Mouse (Mus musculus) cerebellum, adult 18-20 months (tissue): ENCODE measurements around the gene Adcy5.
A peak's percentile ranks its signal among the peaks of the same experiment; 100 is the strongest.

Experiments used
- DNase-seq, 2 experiments: peaks; one replicate each; pipeline ENCODE4 v3.0.0; 2021

Gene Adcy5

DNA sequence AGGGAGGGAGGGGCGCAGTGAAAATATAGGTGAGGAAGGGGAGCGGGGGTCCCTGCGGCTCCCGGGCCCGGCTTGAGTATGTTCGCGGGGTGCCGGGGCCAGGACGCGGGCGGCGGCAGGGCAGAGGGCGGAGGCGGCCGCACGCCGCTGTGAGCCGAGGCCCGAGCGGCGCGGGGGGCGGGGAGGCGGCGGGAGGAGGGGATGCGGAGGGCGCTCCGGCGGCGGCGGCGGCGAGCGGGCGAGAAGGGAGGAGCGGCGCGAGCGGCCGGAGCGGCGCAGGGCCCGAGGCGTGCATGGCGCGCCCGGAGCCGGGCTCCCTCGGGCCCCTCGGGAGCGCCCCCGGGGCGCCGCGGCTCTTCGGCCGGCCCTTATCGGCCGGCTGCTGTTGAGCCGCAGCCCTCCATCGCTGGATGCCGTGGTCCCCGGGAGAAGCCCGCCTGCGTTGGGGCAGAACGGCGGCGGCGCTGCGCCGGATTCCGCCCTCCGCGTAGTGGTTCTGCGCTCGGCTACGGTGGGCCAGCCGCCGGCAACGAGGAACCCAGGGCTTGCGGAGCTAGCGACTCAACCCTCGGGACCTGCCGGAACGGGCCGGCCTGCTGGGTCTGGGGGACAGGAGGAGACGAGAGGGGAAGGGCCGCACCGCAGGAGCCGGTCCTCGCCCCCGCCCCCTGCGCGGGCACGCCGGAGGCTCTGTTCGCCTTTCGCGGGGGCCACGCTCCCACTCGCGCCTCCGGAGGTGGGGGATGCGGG is at the start of gene Adcy5:
TSS of gene Adcy5 (plus strand) at position 237 of the 750 bp plus-strand sequence.
- DNase-seq: peak; percentile 45 to 60

DNA sequence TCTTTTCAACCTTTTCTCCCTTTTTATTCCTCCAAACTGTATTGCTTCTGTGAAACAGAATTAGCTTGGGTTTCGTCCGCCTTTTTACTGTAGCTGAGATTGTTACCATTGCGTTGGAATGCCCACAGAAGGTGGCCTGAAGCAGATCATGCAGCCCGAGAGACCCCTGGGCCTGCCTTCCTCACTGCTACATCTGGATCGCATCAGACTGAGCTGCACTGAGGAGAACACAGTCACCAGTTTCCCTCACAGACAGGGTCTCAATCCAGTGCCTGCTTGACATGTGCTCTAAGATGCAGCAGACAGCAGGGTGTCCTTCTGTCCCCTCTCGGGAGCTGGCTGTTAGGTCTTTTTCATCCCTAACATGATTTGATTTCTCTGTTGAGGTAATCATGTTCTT is 46.7 kb upstream of the Adcy5 start:
- no peak for DNase-seq

DNA sequence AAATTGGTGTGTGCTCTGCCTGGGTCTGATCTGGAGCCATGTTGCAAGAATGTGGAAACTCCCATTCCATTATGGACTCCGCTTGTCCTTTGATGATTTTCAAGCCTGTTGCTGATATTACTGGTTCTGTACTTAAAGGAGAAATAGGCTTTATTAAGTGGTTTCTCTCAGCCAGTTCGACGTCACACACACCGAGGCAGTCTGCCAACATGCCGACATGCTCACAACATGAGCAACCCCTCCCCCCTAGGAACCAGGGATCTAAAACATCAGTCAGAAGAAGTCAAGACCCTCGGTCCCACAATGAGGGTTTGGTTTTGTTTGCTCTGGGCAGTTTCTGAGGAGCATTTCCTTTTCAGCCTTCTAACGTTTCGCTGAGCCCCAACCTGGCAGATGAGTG is 45.5 kb upstream of the Adcy5 start:
- DNase-seq: no peak

DNA sequence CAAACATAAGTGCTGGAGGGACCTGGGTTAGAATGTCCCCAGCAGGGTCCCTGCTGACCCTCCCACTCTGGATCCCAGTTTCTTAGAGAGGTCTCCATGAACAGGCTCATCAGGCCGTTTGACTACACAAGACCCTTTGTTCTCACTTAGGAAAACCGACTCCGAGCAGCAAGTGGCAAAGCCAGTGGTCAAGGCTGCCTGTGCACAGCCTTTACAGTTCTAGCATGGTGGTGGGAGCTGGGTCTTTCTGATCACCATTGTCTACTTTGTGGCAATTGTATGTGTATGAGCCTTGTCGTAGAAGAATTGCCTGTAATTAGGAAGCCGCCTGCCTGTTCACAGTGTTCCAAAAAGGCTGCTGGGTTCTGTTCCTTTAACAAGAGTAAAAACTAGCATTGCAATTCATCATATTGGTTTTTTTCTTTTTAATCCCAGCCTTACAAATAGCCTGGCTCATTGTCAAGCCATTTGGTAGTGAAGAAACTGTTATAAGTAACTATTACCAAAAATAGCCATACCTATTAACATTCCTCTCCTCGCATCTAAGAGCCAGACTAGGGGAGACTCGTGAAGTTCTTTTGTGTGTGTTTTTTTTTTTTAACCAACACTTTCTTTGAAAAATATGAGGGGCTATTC is 44.9 kb upstream of the Adcy5 start:
- no peak for DNase-seq

DNA sequence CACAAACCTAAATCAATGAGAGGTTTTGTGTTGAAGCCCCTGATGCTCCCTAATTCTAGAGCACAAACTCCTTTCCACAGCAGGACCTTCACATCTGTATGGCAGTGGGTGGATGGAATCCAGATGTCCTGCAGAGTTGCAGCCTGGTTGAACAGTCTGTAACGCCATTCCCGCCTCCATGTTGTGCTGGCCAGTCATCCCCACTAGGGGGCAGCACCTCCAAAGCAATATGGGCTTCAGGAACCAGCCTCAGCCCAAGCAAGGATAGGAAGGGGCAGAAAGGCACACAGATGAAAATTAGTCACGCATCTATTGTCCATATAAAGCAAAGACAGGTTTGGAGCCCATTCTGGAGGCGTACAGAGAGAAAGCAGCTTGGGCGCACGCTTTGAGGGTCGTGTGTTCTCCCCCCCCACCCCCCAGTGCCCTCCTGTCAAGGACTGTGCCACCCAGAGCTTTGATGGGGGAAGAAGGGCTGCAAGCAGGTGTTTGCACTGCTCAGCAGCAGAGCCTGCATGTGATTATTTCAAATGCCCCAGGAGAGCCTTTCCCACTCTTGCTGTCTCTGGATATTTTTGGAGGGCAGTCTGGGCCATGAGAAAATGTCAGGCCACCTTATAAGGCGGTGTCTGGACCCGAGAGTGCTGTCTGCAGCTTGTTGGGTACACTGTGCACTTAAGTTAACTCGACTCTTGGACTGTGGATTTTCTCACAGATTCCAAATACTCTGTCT is 44.1 kb upstream of the Adcy5 start:
- DNase-seq: peak; percentile 73 to 87

DNA sequence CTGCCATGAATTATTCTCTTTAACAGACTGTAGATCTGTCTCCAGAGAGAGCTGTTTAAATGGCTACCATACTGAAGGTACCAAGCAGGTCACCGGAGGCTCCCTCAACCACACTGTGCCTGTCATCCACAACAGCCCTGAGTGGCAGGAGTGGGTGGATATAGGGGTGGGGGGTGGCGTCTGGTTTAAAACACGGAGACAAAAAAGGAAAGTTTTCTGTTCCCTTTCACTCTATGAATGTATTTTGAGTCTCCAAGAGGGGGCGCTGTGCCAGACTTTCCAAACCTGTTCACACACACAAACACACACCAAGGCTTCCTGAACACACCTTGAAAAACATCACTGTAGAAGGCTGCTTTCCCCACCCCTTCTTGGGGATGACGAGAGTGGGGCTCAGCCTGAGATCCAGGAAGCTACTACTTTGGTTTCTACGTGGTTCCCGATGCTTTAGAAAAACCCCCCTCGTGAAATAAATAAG is 43.5 kb upstream of the Adcy5 start:
- peak; percentile 15 to 28 for DNase-seq

DNA sequence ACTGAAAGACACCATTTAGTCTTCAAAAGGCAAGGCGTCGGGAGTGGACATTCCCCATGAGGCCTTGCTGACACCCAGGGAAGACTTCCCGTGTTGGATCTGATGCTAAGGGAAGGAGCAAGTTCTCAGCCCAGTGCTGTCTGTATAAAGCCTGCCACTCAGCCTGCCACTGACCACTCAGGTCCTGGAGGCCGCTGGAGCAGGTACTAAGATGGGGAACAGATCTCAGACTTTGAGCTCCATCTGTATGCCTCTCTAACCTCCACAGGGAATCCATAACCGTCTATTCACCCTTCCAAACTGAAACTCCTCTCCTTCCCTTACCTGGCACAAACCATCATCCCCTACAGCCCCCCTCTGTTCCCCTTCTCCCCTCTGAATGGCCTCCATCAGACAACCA is 41.2 kb upstream of the Adcy5 start:
- no peak for DNase-seq

DNA sequence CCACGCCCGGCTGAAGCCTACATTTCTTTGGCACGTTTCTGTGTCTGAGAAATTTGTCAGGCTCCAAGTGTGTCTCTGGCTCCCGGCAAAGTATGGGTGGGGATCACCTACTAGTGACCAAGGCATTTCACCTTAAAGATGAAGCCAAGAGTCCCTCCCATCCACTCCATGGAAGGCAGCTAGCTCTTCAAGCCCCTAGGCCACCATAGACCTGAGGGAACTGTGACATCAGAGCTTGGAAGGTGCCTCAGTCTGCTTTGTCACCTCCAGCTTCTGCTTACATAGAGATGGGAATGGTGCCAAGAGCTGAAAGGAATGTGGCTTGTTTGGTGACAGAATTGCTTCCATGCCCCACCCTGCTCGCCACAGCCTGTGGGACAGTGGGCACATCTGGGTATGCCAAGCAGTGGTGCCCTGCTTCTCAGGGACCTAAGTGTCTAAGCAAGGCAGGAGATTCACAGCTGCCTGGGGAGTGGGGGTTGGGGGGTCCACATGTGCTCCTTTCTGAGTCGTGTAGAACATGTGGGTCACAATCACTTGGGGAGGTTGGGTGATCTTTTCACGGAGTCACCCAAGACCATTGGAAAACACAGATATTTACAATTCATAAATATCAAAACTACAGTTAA is 38.2 kb upstream of the Adcy5 start:
- no peak for DNase-seq

DNA sequence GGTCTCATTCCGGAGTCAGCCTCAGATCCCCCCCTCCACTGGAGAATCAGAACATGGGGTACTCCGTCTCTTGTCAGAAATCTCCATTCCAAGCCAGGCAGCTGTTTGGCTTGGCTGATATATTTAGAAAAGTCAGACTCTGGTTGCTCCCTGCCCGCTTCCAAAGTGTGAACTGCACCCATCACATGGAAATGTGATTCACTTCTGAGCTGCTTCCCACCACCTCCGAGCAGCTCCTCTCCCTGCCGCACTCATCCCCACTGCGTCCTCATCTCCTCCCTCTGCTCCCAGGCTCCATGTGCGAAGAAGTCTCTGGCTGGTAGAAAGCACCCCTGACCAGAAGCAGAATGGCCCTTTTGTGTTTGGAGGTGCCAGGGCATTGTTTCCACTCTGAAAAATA is 37.2 kb upstream of the Adcy5 start:
- no peak for DNase-seq

DNA sequence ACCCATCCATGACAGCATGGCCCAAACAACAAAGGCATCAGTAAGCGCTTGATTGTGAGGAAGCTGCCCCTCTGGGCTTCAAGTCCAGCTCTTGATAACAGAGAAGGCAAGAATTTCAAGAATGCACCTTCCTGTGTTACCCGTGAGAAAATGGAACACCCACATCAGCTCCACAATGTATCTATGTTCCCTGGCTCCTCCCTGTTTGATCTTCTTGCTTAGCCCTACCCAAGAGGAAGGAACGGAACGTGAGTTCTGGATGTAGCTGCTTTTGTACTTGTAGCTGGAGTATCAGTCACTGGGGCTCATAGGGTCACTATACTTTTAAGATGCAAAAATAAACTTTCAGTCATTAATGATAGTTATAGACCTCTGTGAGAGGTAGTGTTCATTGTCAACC is 34.1 kb upstream of the Adcy5 start:
- no peak for DNase-seq

DNA sequence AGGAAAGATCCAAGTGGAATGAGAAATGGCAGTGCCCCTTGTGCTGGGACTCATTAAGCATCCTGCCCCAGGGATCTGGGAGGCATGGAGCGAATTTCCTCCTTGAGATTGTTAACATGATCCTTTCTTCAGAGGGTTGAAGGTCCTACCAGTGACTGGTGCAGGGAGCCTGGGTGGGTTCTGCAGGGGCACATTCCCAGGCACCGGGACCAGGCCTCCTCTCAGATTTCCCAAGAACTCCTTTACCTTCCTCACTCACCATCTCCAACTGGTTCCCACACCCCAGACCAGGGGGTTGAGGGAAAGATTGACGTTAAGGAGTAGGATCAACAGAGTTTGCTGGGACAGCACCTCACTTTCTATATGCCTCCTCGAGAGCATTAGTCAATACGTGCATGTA is 27.4 kb upstream of the Adcy5 start:
- DNase-seq: no peak

DNA sequence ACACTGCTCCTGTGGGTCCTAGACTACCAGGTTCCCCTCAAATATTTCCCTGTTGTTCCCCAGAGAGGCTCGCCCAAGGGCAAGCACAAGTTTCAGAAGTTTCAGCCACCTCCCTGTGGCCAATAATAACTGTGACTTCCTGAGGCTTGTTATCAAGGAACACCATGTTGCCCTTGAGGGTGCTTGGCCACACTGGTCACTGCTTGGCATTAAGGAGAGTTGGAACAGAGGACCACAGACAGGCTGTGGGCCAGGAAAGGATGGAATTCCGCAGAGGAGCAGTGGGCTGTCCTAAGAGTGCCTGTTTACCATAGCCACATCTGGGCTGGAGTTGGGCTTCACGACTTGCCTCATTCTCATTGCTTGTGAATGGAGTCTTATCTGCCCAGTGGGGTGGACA is 24.5 kb upstream of the Adcy5 start:
- DNase-seq: no peak

DNA sequence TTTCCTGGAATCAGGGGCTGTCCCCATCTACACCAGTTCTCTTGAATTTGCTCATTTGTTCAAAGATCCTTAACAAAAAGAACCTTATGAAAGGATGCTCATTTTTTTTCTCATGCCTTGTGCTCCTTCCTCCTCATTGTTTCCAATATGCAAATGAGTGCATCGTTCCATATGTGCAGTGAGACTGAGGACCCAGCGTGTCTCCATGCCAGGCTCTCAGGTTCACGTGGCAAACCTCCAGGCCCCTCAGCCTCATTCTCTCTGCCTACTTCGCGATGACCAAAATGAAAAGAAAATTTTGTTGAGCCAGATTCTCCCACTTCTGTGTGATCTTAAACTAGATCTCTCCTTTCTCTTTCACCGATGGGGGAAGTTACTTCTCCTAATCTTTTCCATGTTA is 15.3 kb upstream of the Adcy5 start:
- peak in 1 of 2 experiments; percentile 9 for DNase-seq

DNA sequence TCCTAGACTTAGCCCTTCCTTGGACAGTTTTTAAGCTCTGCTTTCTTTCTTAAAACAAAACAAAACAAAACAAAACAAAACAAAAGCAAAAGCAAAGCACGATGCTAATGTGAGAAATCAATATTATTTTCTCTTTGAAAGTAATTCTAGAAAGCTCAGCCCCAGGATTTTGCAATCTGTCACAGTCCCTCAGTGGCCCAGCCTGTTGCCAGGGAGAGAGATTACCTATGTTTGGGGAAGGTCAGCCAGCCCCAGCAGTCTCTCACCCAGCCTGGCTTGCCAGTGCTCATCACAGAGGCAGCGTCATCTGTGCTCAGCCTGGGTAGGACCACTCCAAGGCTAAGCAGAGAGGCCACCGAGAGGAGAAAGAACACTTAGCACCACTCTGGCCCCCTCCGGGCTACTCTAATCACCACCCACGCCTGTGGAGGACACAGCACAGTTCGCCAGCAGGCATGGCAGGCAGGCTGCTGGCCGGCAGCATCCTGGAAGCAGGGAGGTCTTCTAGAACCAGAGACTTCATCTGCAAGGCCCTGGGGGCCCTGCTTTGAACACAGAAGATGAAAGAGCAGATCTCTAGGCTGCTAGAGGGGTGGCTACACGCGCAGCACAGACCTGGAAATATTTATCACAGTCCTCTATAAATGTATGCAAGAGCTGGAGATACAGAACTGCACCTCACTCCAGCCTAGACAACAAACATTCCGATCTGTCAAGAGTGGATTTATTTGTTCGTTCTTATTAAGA is 14.6 kb upstream of the Adcy5 start:
- DNase-seq: peak; percentile 32 to 39

DNA sequence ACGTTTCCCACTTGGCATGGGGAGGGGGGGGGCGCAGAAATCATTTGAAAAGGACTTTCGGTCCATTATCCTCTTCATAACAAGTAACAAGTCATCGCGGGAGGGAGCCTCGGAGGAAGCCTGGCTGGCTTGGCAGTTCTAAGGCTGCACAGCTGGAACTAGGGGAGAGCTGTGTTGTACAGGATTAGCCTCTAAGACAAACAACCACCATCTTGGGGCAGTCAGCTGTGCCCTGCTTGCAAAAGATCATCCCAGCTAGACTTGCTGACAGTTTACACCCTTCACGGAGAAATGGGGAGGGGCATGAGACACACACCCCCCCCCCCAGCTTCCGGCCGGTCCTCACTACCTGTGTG is 14.1 kb upstream of the Adcy5 start:
- no peak for DNase-seq

DNA sequence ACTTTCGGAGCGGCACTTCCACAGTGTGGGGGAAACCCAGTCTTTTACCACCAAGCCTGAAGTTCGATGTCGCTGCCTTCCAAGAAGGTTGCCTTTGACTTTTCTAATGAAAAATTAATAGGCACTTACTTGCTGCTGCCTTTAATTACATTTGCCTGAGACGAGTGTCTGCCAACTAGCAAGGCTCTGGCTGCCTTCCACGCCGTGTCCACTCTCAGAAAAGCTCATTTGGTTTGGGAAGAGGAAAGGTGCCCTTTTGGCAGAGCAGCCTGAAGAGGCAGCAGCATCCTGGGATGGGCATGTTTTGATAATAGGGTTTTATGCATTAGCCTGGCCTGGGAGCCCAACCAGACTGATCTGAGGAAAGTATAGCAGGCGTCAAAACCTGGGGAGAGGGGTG is 12.8 kb upstream of the Adcy5 start:
- DNase-seq: peak; percentile 22 to 29

DNA sequence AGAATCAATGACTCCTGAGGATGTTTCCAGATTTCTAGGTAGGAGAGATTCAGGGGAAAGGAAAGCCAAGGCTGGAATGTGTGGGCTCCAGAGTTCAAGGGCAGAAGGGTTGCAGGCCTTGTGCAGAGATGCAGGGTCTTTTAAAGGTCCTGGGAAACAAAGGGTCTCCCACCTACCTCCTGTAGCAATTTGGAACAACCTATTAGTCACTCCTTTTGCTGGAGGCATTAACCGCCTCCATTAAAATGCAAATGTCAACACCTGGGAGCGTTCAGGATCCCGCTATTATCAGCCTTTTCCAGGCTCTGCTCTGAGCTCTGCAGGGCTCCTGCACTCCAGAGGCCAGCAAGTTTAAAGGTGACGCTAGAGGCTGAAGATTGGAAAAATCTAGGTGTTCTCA is 8.5 kb upstream of the Adcy5 start:
- no peak for DNase-seq

DNA sequence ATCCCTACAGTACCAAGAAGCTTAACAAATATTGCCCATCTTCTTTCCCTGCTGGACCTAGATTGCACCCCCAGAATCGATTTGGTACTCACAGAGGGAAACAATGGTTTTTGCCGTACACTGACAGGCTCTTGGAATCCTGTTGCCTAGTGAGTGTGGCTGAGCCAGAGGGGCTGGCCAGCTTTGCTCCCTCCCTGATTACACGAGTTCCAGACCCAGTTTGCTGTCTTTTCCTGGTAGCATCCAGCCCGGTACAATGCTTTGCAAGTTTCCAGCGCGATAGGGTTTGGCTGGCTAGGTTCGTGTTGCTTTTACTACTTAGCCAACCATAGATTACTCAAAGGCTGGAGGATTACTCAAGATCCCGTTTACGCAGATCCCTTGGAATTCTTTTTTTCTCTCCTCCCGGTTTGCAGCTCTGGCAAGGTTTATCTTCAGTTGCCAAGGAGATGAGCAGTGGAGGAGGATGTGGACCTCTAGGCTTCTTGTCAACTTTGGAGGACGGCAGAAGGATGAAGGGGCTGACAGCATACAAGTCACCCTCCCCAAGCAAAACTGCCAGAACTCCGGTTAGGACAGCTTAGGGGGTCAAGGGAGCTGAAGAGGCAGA is 1.4 kb upstream of the Adcy5 start:
- no peak for DNase-seq

DNA sequence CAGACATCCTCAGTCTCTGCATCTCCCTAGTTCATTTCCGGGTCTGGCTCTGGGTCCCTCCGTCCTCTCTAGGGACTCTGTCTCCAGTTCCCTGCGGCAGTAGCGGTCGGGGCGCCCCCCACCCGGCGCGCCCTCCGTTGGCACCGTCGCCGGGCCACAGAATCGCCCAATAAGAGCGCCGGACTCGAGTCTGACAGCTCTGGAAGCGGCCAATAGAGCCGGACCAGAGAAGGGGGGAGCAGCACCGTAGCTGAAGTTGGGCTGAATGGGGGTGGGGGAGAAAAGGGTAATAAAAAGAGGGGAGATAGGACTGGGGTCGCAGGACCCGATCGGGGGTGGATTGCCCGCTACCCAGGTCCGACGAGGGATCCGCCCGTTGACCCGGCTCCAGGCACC is 434 bp upstream of the Adcy5 start:
- DNase-seq: peak; percentile 61 to 62

DNA sequence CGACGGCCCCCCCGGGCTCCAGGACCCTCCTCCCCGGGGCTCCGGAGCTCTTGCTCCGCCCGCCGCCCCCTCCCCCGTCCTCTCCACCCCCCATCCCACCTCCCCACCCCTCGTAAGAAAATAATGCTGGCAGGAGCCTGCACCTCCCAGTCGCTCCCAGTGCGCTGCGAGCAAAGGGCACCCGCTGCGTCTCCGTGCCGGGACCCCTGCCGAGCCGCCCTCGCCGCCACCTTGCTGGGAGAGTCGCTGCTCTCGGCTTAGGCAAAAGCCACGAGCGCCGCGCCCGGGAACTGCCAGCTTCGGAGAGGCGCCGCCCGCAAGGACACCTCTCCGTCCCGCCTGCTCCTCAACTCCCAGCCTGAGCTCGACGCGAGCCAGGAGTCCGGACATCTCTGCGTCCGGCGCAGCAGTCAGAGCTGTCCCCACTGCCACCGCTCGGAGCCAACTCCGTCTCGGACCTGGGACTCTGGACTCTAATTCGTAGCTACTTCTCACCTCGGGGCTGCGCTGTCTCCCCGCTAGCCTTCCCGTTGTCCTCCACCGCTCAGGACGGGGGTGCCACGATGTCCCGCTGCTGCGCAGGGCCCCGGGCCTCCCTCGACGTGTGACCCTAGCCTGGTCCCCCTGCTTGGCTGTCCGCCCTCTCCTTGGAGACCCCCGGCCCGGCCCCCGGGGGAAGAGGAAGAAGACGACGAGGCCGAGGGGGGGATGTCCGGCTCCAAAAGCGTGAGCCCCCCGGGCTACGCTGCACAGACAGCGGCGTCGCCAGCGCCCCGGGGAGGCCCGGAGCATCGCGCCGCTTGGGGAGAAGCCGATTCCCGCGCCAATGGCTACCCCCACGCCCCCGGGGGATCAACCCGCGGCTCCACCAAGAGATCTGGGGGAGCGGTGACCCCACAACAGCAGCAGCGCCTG is 971 bp downstream of the Adcy5 start:
- DNase-seq: peak; percentile 55 to 58

DNA sequence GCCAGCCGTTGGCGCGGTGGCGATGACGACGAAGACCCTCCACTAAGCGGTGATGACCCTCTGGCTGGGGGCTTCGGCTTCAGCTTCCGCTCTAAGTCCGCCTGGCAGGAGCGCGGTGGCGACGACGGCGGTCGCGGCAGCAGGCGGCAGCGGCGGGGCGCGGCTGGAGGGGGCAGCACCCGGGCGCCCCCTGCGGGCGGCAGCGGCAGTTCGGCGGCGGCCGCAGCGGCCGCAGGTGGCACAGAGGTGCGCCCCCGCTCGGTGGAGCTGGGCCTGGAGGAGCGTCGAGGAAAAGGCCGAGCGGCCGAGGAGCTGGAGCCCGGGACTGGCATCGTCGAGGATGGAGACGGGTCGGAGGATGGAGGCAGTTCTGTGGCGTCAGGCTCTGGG is 1.6 kb downstream of the Adcy5 start:
- DNase-seq: peak; percentile 21 to 58
